Mouse (Mus musculus): ENCODE measurements around the gene Cpt1b. TPM values are rescaled to one million over a fixed set of nuclear protein-coding genes. Genes with fewer than 3 reads are reported as not detected.

The Cpt1b gene
- polyA plus RNA-seq, 1 experiment from 2014 or later: 4.5 TPM

- Histone ChIP-seq H3K27me3 (ENCODE audit: control insufficient read depth, insufficient read depth, low read depth, low read length) (no peaks in the 10 kb centered on the region), H3K9me3 (replicated peaks; ENCODE audit: control insufficient read depth, low read length) (no peaks in the 10 kb centered on the region), H3K4me2 (ENCODE audit: low read depth, low read length) (peak overlapping the region; percentile 94), H3K4me1 (ENCODE audit: control insufficient read depth, low read depth, low read length) (peaks cover 14% of the 10 kb centered on the region), H3K27ac (ENCODE audit: low read length) (peak overlapping the region; percentile 99), H3K9ac (ENCODE audit: low read depth, low read length) (peak overlapping the region; percentile 92), H3K36me3 (ENCODE audit: control insufficient read depth, insufficient read depth) (no peaks in the 10 kb centered on the region; the same call in 1 of the 2 replicates), H3K4me3 (ENCODE audit: low read depth, low read length) (peak overlapping the region; percentile 88)
- ATAC-seq (ENCODE audit: low read depth): no peak
- WGBS (ENCODE audit: insufficient replicate concordance): 8% methylated on average over 22 of the region's 22 CpGs
These were observed 3.2 kb upstream of the Cpt1b start for GRCm38 (mm10) chr15:89428821-89429351.

GRCm38 (mm10) chr15:89428136-89428790 lies 2.6 kb upstream of the Cpt1b start:
- peaks cover 14% of the 10 kb centered on the region for H3K4me1 ChIP-seq (ENCODE audit: control insufficient read depth, low read depth, low read length)
- peak overlapping the region; percentile 92 for H3K9ac ChIP-seq (ENCODE audit: low read depth, low read length)
- peak overlapping the region; percentile 94 for H3K4me2 ChIP-seq (ENCODE audit: low read depth, low read length)
- no peak overlapping the region for H3K27ac ChIP-seq (ENCODE audit: low read length)
- H3K9me3 ChIP-seq (replicated peaks; ENCODE audit: control insufficient read depth, low read length): no peaks in the 10 kb centered on the region
- WGBS (ENCODE audit: insufficient replicate concordance): 88% methylated on average over 19 of the region's 19 CpGs
- H3K36me3 ChIP-seq (ENCODE audit: control insufficient read depth, insufficient read depth): no peaks in the 10 kb centered on the region; the same call in 1 of the 2 replicates
- no peak for ATAC-seq (ENCODE audit: low read depth)
- H3K27me3 ChIP-seq (ENCODE audit: control insufficient read depth, insufficient read depth, low read depth, low read length): no peaks in the 10 kb centered on the region
- H3K4me3 ChIP-seq (ENCODE audit: low read depth, low read length): peak overlapping the region; percentile 88

- H3K27ac ChIP-seq (ENCODE audit: low read length): no peak overlapping the region
- H3K4me3 ChIP-seq (ENCODE audit: low read depth, low read length): no peak overlapping the region
- no peak for ATAC-seq (ENCODE audit: low read depth)
- no peak overlapping the region for H3K9ac ChIP-seq (ENCODE audit: low read depth, low read length)
- 84% methylated on average over 10 of the region's 10 CpGs for WGBS (ENCODE audit: insufficient replicate concordance)
- peaks cover 14% of the 10 kb centered on the region for H3K4me1 ChIP-seq (ENCODE audit: control insufficient read depth, low read depth, low read length)
- no peaks in the 10 kb centered on the region; the same call in 1 of the 2 replicates for H3K36me3 ChIP-seq (ENCODE audit: control insufficient read depth, insufficient read depth)
- H3K9me3 ChIP-seq (replicated peaks; ENCODE audit: control insufficient read depth, low read length): no peaks in the 10 kb centered on the region
- H3K4me2 ChIP-seq (ENCODE audit: low read depth, low read length): no peak overlapping the region
- H3K27me3 ChIP-seq (ENCODE audit: control insufficient read depth, insufficient read depth, low read depth, low read length): no peaks in the 10 kb centered on the region
These were observed 1.1 kb upstream of the Cpt1b start for GRCm38 (mm10) chr15:89426716-89427115.

GRCm38 (mm10) chr15:89424621-89425020 lies 1.0 kb downstream of the Cpt1b start:
- no peaks in the 10 kb centered on the region for H3K9me3 ChIP-seq (replicated peaks; ENCODE audit: control insufficient read depth, low read length)
- WGBS (ENCODE audit: insufficient replicate concordance): 78% methylated on average over 8 of the region's 8 CpGs
- H3K4me2 ChIP-seq (ENCODE audit: low read depth, low read length): no peak overlapping the region
- H3K9ac ChIP-seq (ENCODE audit: low read depth, low read length): no peak overlapping the region
- ATAC-seq (ENCODE audit: low read depth): no peak
- no peaks in the 10 kb centered on the region; the same call in 1 of the 2 replicates for H3K36me3 ChIP-seq (ENCODE audit: control insufficient read depth, insufficient read depth)
- peaks cover 7% of the 10 kb centered on the region for H3K4me1 ChIP-seq (ENCODE audit: control insufficient read depth, low read depth, low read length)
- no peaks in the 10 kb centered on the region for H3K27me3 ChIP-seq (ENCODE audit: control insufficient read depth, insufficient read depth, low read depth, low read length)
- no peak overlapping the region for H3K27ac ChIP-seq (ENCODE audit: low read length)
- H3K4me3 ChIP-seq (ENCODE audit: low read depth, low read length): no peak overlapping the region

- no peak overlapping the region for H3K9ac ChIP-seq (ENCODE audit: low read depth, low read length)
- no peaks in the 10 kb centered on the region for H3K9me3 ChIP-seq (replicated peaks; ENCODE audit: control insufficient read depth, low read length)
- no peak overlapping the region for H3K4me2 ChIP-seq (ENCODE audit: low read depth, low read length)
- H3K27ac ChIP-seq (ENCODE audit: low read length): no peak overlapping the region
- H3K4me1 ChIP-seq (ENCODE audit: control insufficient read depth, low read depth, low read length): no peaks in the 10 kb centered on the region; the same call in 1 of the 2 replicates
- no peak for ATAC-seq (ENCODE audit: low read depth)
- WGBS (ENCODE audit: insufficient replicate concordance): 83% methylated on average over 9 of the region's 9 CpGs
- H3K27me3 ChIP-seq (ENCODE audit: control insufficient read depth, insufficient read depth, low read depth, low read length): no peaks in the 10 kb centered on the region
- H3K4me3 ChIP-seq (ENCODE audit: low read depth, low read length): no peak overlapping the region
- H3K36me3 ChIP-seq (ENCODE audit: control insufficient read depth, insufficient read depth): no peaks in the 10 kb centered on the region; the same call in 1 of the 2 replicates
These were observed 3.7 kb downstream of the Cpt1b start for GRCm38 (mm10) chr15:89421938-89422337.

GRCm38 (mm10) chr15:89415282-89415681 lies 10.4 kb downstream of the Cpt1b start:
- no peak overlapping the region for H3K4me2 ChIP-seq (ENCODE audit: low read depth, low read length)
- no peaks in the 10 kb centered on the region for H3K4me1 ChIP-seq (ENCODE audit: control insufficient read depth, low read depth, low read length)
- H3K9me3 ChIP-seq (replicated peaks; ENCODE audit: control insufficient read depth, low read length): no peaks in the 10 kb centered on the region
- no peak for ATAC-seq (ENCODE audit: low read depth)
- H3K9ac ChIP-seq (ENCODE audit: low read depth, low read length): no peak overlapping the region
- no peak overlapping the region for H3K4me3 ChIP-seq (ENCODE audit: low read depth, low read length)
- no peaks in the 10 kb centered on the region for H3K36me3 ChIP-seq (ENCODE audit: control insufficient read depth, insufficient read depth)
- WGBS (ENCODE audit: insufficient replicate concordance): 70% methylated on average over 8 of the region's 8 CpGs
- no peaks in the 10 kb centered on the region for H3K27me3 ChIP-seq (ENCODE audit: control insufficient read depth, insufficient read depth, low read depth, low read length)
- no peak overlapping the region for H3K27ac ChIP-seq (ENCODE audit: low read length)

- ATAC-seq (ENCODE audit: low read depth): no peak
- Histone ChIP-seq H3K9me3 (replicated peaks; ENCODE audit: control insufficient read depth, low read length) (no peaks in the 10 kb centered on the region), H3K27ac (ENCODE audit: low read length) (no peak within 1 kb of the TSS), H3K36me3 (ENCODE audit: control insufficient read depth, insufficient read depth) (no peaks in the 10 kb centered on the region), H3K4me2 (ENCODE audit: low read depth, low read length) (no peak within 1 kb of the TSS), H3K4me1 (ENCODE audit: control insufficient read depth, low read depth, low read length) (no peaks in the 10 kb centered on the region), H3K9ac (ENCODE audit: low read depth, low read length) (no peak within 1 kb of the TSS), H3K4me3 (ENCODE audit: low read depth, low read length) (no peak within 1 kb of the TSS), H3K27me3 (ENCODE audit: control insufficient read depth, insufficient read depth, low read depth, low read length) (no peaks in the 10 kb centered on the region)
- WGBS (ENCODE audit: insufficient replicate concordance): 79% methylated on average over 24 of the region's 24 CpGs
These were observed 15.5 kb downstream of the Cpt1b start, which contains the start of gene Syce3 for GRCm38 (mm10) chr15:89410118-89410517. Gene Syce3, minus strand, starts transcription at chr15:89410503.

- Histone ChIP-seq H3K36me3 (ENCODE audit: control insufficient read depth, insufficient read depth) (no peaks in the 10 kb centered on the region), H3K27ac (ENCODE audit: low read length) (no peak overlapping the region), H3K27me3 (ENCODE audit: control insufficient read depth, insufficient read depth, low read depth, low read length) (no peaks in the 10 kb centered on the region), H3K4me1 (ENCODE audit: control insufficient read depth, low read depth, low read length) (no peaks in the 10 kb centered on the region), H3K4me2 (ENCODE audit: low read depth, low read length) (no peak overlapping the region), H3K4me3 (ENCODE audit: low read depth, low read length) (no peak overlapping the region), H3K9ac (ENCODE audit: low read depth, low read length) (no peak overlapping the region), H3K9me3 (replicated peaks; ENCODE audit: control insufficient read depth, low read length) (no peaks in the 10 kb centered on the region)
- no peak for ATAC-seq (ENCODE audit: low read depth)
These were observed 19.0 kb downstream of the Cpt1b start for GRCm38 (mm10) chr15:89406691-89407090.

- no peak overlapping the region for H3K4me3 ChIP-seq (ENCODE audit: low read depth, low read length)
- H3K27me3 ChIP-seq (ENCODE audit: control insufficient read depth, insufficient read depth, low read depth, low read length): no peaks in the 10 kb centered on the region
- H3K4me2 ChIP-seq (ENCODE audit: low read depth, low read length): no peak overlapping the region
- H3K27ac ChIP-seq (ENCODE audit: low read length): no peak overlapping the region
- 54% methylated on average over 10 of the region's 10 CpGs for WGBS (ENCODE audit: insufficient replicate concordance)
- H3K9ac ChIP-seq (ENCODE audit: low read depth, low read length): no peak overlapping the region
- H3K4me1 ChIP-seq (ENCODE audit: control insufficient read depth, low read depth, low read length): no peaks in the 10 kb centered on the region
- ATAC-seq (ENCODE audit: low read depth): no peak
- H3K9me3 ChIP-seq (replicated peaks; ENCODE audit: control insufficient read depth, low read length): no peaks in the 10 kb centered on the region
- no peaks in the 10 kb centered on the region for H3K36me3 ChIP-seq (ENCODE audit: control insufficient read depth, insufficient read depth)
These were observed 20.6 kb downstream of the Cpt1b start for GRCm38 (mm10) chr15:89404831-89405623.

Measured in liver, embryonic 16.5 days (tissue).